Mouse (Mus musculus) ovary, adult 2 months (tissue): ENCODE measurements around the gene Mrps16. TPM values are rescaled to one million over a fixed set of nuclear protein-coding genes. Genes with fewer than 3 reads are reported as not detected.

Experiments used
- polyA plus RNA-seq: library from polyadenylated mRNA; depleted of rRNA; stranded (reverse); fragments of >200 nt; gene quantifications from 2 replicates; pipeline ENCODE4 v1.2.3, GENCODE M21; 2012; rRNA removed

Gene Mrps16
- 34.9 and 47.4 TPM in 2 replicates for polyA plus RNA-seq

GRCm38 (mm10) chr14:20393205-20393913, at the start of gene Mrps16:
TSS of gene Mrps16 (minus strand) at chr14:20393634.

GRCm38 (mm10) chr14:20388441-20389129, 4.8 kb downstream of the Mrps16 start, which contains the start of gene Dnajc9:
TSS of gene Dnajc9 (minus strand) at chr14:20388910.

GRCm38 (mm10) chr14:20347991-20348541, 45.4 kb downstream of the Mrps16 start, which contains the start of the genes Ecd and Fam149b:
TSS of gene Ecd (minus strand) at chr14:20348121.
TSS of gene Fam149b (plus strand) at chr14:20348162.

Other genes starting within 250 kb of the Mrps16 start
- gene Kcnk5, start 211.8 kb downstream of the Mrps16 start, polyA plus RNA-seq, result 20.9 and 22.6 TPM in 2 replicates
- gene Kcnk16, start 124.4 kb downstream of the Mrps16 start, polyA plus RNA-seq, result 1.3 and 1.6 TPM in 2 replicates
- gene Nudt13, start 98.9 kb downstream of the Mrps16 start, polyA plus RNA-seq, result 10.4 and 12.2 TPM in 2 replicates
- gene Ecd, start 45.5 kb downstream of the Mrps16 start, polyA plus RNA-seq, result 18.9 and 21.6 TPM in 2 replicates
- gene Fam149b, start 45.5 kb downstream of the Mrps16 start, polyA plus RNA-seq, result 21.4 and 32.7 TPM in 2 replicates
- gene Dnajc9, start 4.7 kb downstream of the Mrps16 start, polyA plus RNA-seq, result 53.5 and 58.6 TPM in 2 replicates
- 1.2 TPM in 2 replicates for gene Cfap70, start 58.6 kb upstream of the Mrps16 start, polyA plus RNA-seq
- gene Anxa7, start 86.5 kb upstream of the Mrps16 start, polyA plus RNA-seq, result 89.2 and 116 TPM in 2 replicates
- gene Mss51, start 103.3 kb upstream of the Mrps16 start, polyA plus RNA-seq, result 0.30 and 0.32 TPM in 2 replicates
- gene Ppp3cb, start 152.9 kb upstream of the Mrps16 start, polyA plus RNA-seq, result 6.5 and 8.3 TPM in 2 replicates
- 9.4 and 13.0 TPM in 2 replicates for gene Usp54, start 247.4 kb upstream of the Mrps16 start, polyA plus RNA-seq